Mouse (Mus musculus): ENCODE measurements around the gene Aldh2.

The Aldh2 gene

GRCm38 (mm10) chr5:121596226-121596625, 2.6 kb upstream of the Aldh2 start:
- DNase-seq (ENCODE audit: low read depth, low spot score) = no peak

DNA sequence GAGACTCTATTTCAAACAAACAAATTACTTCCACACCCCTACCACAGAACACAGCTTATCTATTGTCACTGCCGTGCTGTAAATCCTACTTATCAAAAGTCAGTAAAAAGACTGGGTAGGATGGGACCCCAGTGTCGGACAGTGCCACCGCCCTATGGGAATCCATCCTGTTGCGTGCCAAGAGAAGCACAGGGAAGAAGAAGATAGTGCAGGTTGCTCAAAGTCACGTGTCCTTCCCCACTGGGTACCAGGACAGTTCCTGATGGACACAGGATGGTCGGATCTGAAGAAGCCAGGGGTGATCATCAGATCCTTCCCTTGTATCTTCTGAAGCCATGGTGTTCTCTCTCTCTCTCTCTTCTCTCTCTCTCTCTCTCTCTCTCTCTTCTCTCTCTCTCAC, 2.1 kb upstream of the Aldh2 start:
- no peak for DNase-seq (ENCODE audit: low read depth, low spot score)

DNA sequence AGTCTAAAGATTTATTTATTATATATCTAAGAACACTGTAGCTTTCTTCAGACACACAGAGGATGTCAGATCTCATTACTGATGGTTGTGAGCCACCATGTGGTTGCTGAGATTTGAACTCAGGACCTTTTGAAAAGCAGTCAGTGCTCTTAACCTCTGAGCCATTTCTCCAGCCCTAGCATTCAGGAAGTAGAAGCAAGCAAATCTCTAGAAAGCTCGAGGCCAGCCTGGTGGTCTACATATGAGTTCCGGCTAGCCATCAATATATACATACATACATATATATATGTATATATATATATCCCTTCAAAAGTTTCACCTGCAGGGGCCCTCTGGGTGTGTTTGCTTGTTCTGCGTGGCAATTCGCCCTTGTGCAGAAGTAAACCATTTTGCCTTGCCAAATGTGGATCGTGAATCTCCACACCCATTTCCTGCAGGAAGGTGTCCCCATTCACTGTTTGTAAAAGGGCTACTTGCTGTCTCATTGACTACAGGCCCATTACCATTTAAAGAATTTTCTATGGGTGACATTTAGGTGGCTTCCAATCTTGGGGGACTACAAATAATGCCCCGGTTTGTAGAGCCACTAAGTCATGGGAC, 1.2 kb upstream of the Aldh2 start:
- DNase-seq (ENCODE audit: low read depth, low spot score) = no peak

GRCm38 (mm10) chr5:121592816-121593407, 712 bp downstream of the Aldh2 start:
- peak; percentile 35 for DNase-seq (ENCODE audit: low read depth, low spot score)

DNA sequence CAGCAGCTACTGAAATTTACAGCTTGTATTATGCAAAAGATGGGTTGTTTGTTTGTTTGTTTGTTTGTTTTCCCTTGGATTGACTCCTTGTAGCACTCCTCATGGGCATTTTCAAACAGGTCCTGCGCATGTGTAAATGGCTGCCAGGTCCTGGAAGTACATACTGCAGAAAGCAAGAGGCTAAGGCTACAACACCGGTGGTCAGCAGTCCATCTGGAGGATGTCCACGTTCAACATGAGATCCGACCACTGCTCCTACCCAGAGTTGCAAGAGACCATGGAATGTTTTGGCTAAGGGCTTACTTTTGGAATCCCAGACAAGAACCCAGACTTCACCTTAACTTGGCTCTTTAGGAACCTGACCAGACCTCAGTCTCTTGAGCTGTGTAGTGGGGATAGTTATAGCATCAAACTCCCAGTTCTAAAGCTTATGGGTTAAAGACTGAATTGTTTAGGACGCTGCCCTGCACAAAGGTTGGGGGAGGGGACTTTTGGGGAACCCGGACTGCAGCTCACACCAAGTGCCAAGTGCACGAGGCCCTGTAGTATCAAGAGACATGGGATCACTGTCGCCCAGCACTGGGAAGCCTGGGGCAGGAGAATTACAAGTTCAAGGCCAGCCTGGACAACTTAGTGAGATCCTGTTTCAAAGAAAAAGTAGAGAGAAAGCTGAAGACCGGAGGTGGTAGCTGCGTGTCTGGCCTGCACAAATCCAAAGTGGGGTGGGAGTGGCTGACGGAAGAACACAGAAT, 1.4 kb downstream of the Aldh2 start:
- DNase-seq (ENCODE audit: low read depth, low spot score) = no peak

DNA sequence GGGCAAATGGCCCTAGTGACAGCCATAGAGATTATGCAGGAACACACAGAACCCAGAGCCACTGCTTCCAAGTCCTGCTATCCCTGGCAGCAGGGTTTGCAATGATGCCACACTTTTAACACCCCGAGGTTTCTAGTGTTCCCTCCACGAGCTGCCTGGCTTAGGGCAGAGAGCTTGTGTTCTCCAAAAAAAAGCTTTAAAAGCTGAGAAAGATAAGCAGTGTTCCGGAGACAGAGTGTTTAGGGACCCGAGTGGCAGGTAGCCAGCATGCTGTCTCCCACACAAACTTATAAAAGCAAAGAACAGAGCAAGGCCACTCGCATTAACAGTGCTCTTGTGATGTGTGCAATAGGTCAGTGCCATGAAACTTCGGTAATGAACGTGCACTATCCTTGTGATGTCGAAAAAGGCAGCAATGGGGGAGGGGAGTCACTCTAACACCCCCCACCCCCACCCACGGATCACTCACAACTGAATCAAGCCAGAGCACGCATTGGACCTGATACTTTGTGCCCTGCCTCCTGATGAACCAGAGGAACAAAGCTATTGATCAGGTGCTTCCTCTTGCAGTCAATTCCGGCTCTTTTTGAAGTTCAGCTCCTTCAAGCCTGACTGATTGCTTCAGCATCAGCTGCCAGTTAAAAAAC, 2.1 kb downstream of the Aldh2 start:
- DNase-seq (ENCODE audit: low read depth, low spot score) = no peak

GRCm38 (mm10) chr5:121589928-121590327, 3.7 kb downstream of the Aldh2 start:
- no peak for DNase-seq (ENCODE audit: low read depth, low spot score)

DNA sequence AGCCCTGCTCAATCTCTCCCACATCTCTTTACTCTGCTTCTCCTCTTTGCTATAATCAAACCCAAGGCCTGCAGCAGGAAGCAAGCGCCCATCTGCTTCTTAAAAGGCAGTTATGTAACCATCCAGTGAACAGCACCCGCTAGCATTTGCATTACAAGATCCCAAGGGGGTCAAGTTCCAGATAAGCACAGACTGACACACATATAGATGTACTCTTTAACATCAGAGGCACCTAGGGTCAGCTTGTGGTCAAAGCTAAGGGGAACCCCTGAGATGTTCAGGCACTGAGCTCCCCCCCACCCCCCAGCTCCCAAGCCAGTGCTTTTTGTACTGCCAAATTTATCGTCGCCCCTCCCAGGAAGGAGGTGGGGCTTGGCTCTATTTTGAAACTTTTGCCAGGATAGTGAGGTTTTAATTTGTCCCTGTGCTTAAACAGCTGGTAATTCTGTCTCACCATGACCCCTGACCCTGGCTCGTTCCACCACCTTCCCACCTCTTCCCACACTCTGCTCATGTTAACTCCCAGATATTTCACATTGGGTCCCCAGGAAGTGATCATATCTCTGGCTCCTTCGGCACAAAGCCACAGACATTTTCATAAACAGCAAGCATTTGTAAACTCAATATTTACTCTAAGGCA, 7.1 kb downstream of the Aldh2 start:
- peak; percentile 9 for DNase-seq (ENCODE audit: low read depth, low spot score)

- no peak for DNase-seq (ENCODE audit: low read depth, low spot score)
These were observed 7.9 kb downstream of the Aldh2 start for GRCm38 (mm10) chr5:121585699-121586098.

- peak; percentile 27 for DNase-seq (ENCODE audit: low read depth, low spot score)
These were observed 8.6 kb downstream of the Aldh2 start for GRCm38 (mm10) chr5:121585005-121585404.

- DNase-seq (ENCODE audit: low read depth, low spot score) = peak; percentile 98
These were observed 9.7 kb downstream of the Aldh2 start for GRCm38 (mm10) chr5:121583765-121584501.

- DNase-seq (ENCODE audit: low read depth, low spot score) = no peak
These were observed 11.7 kb downstream of the Aldh2 start for GRCm38 (mm10) chr5:121581945-121582344.

DNA sequence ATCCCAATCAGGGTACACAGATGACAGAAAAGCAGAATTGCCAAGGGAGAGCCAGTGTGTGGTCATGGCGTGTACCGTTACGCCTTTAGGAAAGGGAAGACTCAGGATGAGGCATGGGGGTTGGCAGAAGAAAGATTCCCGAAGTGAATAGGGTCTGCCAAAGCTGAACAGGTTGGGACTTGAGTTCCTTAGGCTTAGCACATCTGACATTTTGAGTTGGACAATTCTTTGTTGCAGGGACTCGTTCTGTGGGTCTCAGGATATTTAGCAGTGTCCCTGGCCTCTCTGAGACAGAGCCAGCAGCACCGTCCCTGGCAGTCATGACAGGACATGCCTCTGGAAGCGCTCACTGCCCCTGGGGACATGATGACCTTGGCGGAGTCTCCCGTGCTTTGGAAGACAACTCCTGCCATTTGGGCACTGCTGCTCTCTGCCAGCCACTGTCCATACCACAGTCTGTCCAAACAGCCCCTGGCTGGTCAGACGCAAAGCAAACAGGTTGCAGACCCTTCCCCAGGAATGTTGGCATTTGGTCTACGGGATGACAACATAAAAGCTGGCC, 16.6 kb downstream of the Aldh2 start:
- no peak for DNase-seq (ENCODE audit: low read depth, low spot score)

- no peak for DNase-seq (ENCODE audit: low read depth, low spot score)
These were observed 17.8 kb downstream of the Aldh2 start for GRCm38 (mm10) chr5:121575867-121576266.

DNA sequence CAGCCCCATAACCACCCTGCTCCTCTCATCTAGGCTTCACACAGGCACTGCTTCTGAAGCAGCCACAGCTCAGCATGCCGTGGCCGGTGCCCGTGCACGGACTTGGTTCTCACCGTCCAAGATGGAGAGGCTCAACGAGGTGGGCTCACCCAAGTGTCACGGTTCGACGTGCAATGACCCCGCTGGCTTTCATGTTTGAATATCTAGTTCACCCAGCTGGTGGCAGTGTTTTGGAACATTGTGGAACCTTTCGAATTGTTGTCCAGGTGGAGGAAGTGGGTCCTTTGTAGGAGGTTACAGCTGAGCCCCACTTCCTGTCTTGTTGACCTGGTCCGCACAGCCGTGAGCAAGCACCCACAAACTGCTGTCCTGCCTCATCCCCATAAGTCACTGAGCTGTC, 19.5 kb downstream of the Aldh2 start:
- DNase-seq (ENCODE audit: low read depth, low spot score) = no peak

DNA sequence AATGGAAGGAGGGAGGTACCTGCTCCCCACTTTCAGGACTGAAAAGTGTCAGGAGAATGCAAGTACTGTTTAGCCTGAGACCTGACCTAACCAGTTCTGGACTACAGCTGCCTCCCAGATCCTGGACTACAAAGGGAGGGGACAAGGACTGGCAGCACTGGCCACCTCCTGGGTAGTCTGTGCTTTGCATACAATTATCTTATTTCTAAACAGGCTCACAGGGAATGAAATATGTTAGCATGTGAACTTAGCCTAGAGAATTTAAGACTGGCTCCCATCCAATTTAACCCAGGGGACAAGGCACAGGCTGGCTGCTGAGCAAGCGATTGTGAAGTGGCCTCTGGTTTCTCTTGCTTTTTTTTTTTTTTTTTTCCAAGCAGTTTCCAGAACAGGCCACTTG, 22.8 kb downstream of the Aldh2 start:
- no peak for DNase-seq (ENCODE audit: low read depth, low spot score)

GRCm38 (mm10) chr5:121569881-121570420, 23.7 kb downstream of the Aldh2 start:
- DNase-seq (ENCODE audit: low read depth, low spot score) = no peak

- no peak for DNase-seq (ENCODE audit: low read depth, low spot score)
These were observed 27.5 kb downstream of the Aldh2 start for GRCm38 (mm10) chr5:121566035-121566681.

- DNase-seq (ENCODE audit: low read depth, low spot score) = peak; percentile 89
These were observed 29.1 kb downstream of the Aldh2 start for GRCm38 (mm10) chr5:121564468-121564895.

DNA sequence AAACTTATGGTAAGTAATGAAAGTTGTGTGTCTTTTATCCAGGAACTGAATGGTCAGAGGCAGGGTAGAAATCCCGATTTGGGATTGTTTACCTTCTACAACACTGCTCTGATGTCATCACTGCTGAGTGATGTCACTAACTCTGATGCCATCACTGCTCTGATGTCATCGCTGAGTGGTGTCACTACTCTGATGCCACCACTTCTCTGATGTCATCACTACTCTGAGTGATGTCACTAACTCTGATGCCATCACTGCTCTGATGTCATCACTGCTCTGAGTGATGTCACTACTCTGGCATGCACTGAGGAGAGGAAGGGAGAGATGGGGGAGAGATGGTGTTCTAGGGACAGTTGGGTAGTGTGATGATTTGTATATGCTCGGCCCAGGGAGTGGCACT, 31.2 kb downstream of the Aldh2 start:
- peak; percentile 11 for DNase-seq (ENCODE audit: low read depth, low spot score)
